23 mouse cellular contexts compared by ENCODE assay signal in genomic region chrX:158614029-158614428, GRCm38 (mm10).
DNase-seq lines count a peak whose midpoint lies in the region; ATAC-seq and TF ChIP-seq lines count a peak whose summit lies in the region.
"Had no signal": no experiment of that assay in that cellular context is flagged by ENCODE, and none has a peak within 500 bp of the region (broad histone marks: within the 10 kb centered on the region; RNA-seq: fewer than 3 reads in every experiment).

No protein-coding gene starts in this region.

- H3K27ac ChIP-seq in liver, postnatal 0 days (ENCODE audit: low read depth), result no peak overlapping the region
- no peak overlapping the region for H3K27ac ChIP-seq in heart, adult 2 months
- H3K27ac ChIP-seq: heart, embryonic 15.5 days; hindbrain, embryonic 10.5 days; hindbrain, postnatal 0 days; limb, embryonic 13.5 days; liver, embryonic 14.5 days; midbrain, embryonic 12.5 days had no signal

- intact Hi-C loops in heart, adult 2 months (cut with DNase I), result loop anchor here (5.0 kb wide), 1 partner anchor 882 kb away; no protein-coding TSS in a partner anchor
- intact Hi-C loops in heart, postnatal 14 days (cut with DNase I), result loop anchor here (10.0 kb wide), 1 partner anchor 1149 kb away; no protein-coding TSS in a partner anchor

- no peak overlapping the region for H3K4me2 ChIP-seq in liver, postnatal 0 days (ENCODE audit: low read depth, low read length)
- H3K4me2 ChIP-seq: heart, embryonic 15.5 days; limb, embryonic 13.5 days; midbrain, embryonic 12.5 days had no signal

- 82% methylated on average over 1 of the region's 1 CpGs for WGBS in liver, postnatal 0 days (ENCODE audit: insufficient replicate concordance)
- 93% methylated on average over 1 of the region's 1 CpGs for WGBS in heart, adult 2 months

- TF ChIP-seq POLR2A in heart, adult 2 months (IDR thresholded peaks at IDR 0.05; ENCODE audit: insufficient read depth, low read depth, low read length), result no peak

- H3K4me1 ChIP-seq in liver, postnatal 0 days (ENCODE audit: insufficient read depth), result no peaks in the 10 kb centered on the region
- H3K4me1 ChIP-seq in heart, adult 2 months (ENCODE audit: control insufficient read depth, insufficient read depth, low read length), result no peaks in the 10 kb centered on the region
- H3K4me1 ChIP-seq: heart, embryonic 15.5 days; hindbrain, embryonic 10.5 days; limb, embryonic 13.5 days; midbrain, embryonic 12.5 days had no signal

- no peaks in the 10 kb centered on the region for H3K79me2 ChIP-seq in heart, adult 2 months (replicated peaks; ENCODE audit: control insufficient read depth, insufficient read depth, low read length)

- H3K9ac ChIP-seq in liver, postnatal 0 days (replicated peaks), result no peak overlapping the region
- H3K9ac ChIP-seq in heart, adult 2 months (ENCODE audit: low read depth, low read length), result no peak overlapping the region
- H3K9ac ChIP-seq: heart, embryonic 15.5 days; limb, embryonic 13.5 days; liver, embryonic 14.5 days; midbrain, embryonic 12.5 days had no signal

- TF ChIP-seq CTCF in liver, postnatal 0 days (IDR thresholded peaks at IDR 0.05; ENCODE audit: low read depth), result no peak
- TF ChIP-seq CTCF in heart, adult 2 months (IDR thresholded peaks at IDR 0.05), result no peak

- H3K4me3 ChIP-seq in liver, postnatal 0 days (ENCODE audit: low read depth, low read length), result no peak overlapping the region
- H3K4me3 ChIP-seq in heart, adult 2 months, result no peak overlapping the region
- H3K4me3 ChIP-seq: heart, embryonic 15.5 days; hindbrain, embryonic 10.5 days; limb, embryonic 13.5 days; midbrain, embryonic 12.5 days had no signal

- no peaks in the 10 kb centered on the region for H3K9me3 ChIP-seq in liver, postnatal 0 days (ENCODE audit: low read length)
- H3K9me3 ChIP-seq: heart, embryonic 15.5 days; hindbrain, embryonic 10.5 days; limb, embryonic 13.5 days; midbrain, embryonic 12.5 days had no signal

- H3K36me3 ChIP-seq in liver, postnatal 0 days (replicated peaks; ENCODE audit: insufficient read depth, low read length), result no peaks in the 10 kb centered on the region
- H3K36me3 ChIP-seq in heart, adult 2 months (ENCODE audit: control insufficient read depth, insufficient read depth, low read length), result no peaks in the 10 kb centered on the region
- H3K36me3 ChIP-seq: heart, embryonic 15.5 days; hindbrain, embryonic 10.5 days; limb, embryonic 13.5 days; midbrain, embryonic 12.5 days had no signal

- no peaks in the 10 kb centered on the region; the same call in 1 of the 2 replicates for H3K27me3 ChIP-seq in liver, postnatal 0 days (ENCODE audit: insufficient read depth, low read length)
- H3K27me3 ChIP-seq in heart, adult 2 months (ENCODE audit: control insufficient read depth, insufficient read depth, low read length), result no peaks in the 10 kb centered on the region

- no peak for DNase-seq in frontal cortex, postnatal 25 days (ENCODE audit: low spot score in 2 of 2)
- peak; percentile 6 to 8 for DNase-seq in frontal cortex, postnatal 10 days (ENCODE audit: low spot score in 2 of 2)
- peak; percentile 9 to 39 for DNase-seq in left cerebral cortex, adult 9 months (ENCODE audit: low spot score in 2 of 2)
- DNase-seq in right cerebral cortex, postnatal 25 days, result peak; percentile 23
- DNase-seq in liver, postnatal 0 days, result no peak
- no peak for DNase-seq in heart, adult 2 months
- no peak for DNase-seq in heart, postnatal 14 days
- DNase-seq: adrenal gland, adult 8-10 months; cerebellum, adult 9-11 months; gastrocnemius, postnatal 25 days; kidney, postnatal 10 days; thymus, postnatal 36 days had no signal

- peak; percentile 85 for ATAC-seq in frontal cortex, adult (ENCODE audit: low TSS enrichment)
- no peak for ATAC-seq in liver, postnatal 0 days
- ATAC-seq: CD4-positive, CD25-positive, alpha-beta regulatory T cell, adult 4 months; forebrain, embryonic 16.5 days; hindbrain, postnatal 0 days; lung, postnatal 0 days; Patski had no signal

- TF ChIP-seq EP300 in liver, postnatal 0 days (IDR thresholded peaks at IDR 0.05; ENCODE audit: low read depth), result no peak
- no peak for TF ChIP-seq EP300 in heart, adult 2 months (IDR thresholded peaks at IDR 0.05; ENCODE audit: insufficient read depth, low read depth, low read length)

Comparison
In these comparisons a context has a peak if more than half of its experiments do, and no peak if none do; other contexts are left out.
1. DNase-seq: peak in frontal cortex, postnatal 10 days (2 of 2), left cerebral cortex, adult 9 months (2 of 2) and right cerebral cortex, postnatal 25 days (single experiment); none in frontal cortex, postnatal 25 days (0 of 2), liver, postnatal 0 days (single experiment), heart, adult 2 months (0 of 2) and heart, postnatal 14 days (0 of 2).